Mouse (Mus musculus): ENCODE measurements around the gene Epm2aip1. TPM values are rescaled to one million over a fixed set of nuclear protein-coding genes. Genes with fewer than 3 reads are reported as not detected.

Epm2aip1 gene
- polyA plus RNA-seq, 1 experiment from 2014 or later, result 46.2 TPM

GRCm38 (mm10) chr9:111312442-111313141 lies 40.9 kb downstream of the Epm2aip1 start:
- Histone ChIP-seq H3K4me2 (ENCODE audit: low read length) (peak overlapping the region; percentile 85), H3K36me3 (ENCODE audit: control insufficient read depth, insufficient read depth, low read length) (no peaks in the 10 kb centered on the region), H3K9ac (ENCODE audit: low read depth, low read length) (peak overlapping the region; percentile 76), H3K27ac (ENCODE audit: low read depth, low read length) (peak overlapping the region; percentile 74), H3K27me3 (replicated peaks; ENCODE audit: control insufficient read depth, insufficient read depth, low read length) (peaks cover 25% of the 10 kb centered on the region), H3K4me3 (ENCODE audit: low read length) (peak overlapping the region; percentile 71), H3K4me1 (ENCODE audit: control insufficient read depth, insufficient read depth, low read depth, low read length) (peaks cover 8% of the 10 kb centered on the region), H3K9me3 (ENCODE audit: control insufficient read depth, low read length) (no peaks in the 10 kb centered on the region; the same call in 1 of the 2 replicates)
- under 1% methylated on average over 20 of the region's 59 CpGs for WGBS
- peak; percentile 69 for ATAC-seq

DNA sequence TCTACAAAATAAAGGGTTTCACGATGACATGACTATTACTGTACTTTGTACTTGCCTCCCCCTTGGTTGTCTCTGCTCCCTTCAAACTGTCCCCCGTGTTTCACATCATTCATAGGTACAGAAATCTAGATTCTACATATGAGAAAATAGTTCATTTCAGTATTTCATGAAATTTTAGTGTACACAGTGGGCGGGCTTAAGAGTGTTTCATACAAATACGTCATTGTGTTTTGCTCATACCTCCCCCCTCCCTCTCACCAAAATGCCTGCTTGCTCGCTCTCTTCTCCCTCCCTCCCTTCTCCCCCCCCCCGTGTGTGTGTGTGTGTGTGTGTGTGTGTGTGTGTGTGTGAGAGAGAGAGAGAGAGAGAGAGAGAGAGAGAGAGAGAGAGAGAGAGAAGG lies 41.6 kb downstream of the Epm2aip1 start:
- Histone ChIP-seq H3K27ac (ENCODE audit: low read depth, low read length) (no peak overlapping the region), H3K27me3 (replicated peaks; ENCODE audit: control insufficient read depth, insufficient read depth, low read length) (peaks cover 25% of the 10 kb centered on the region), H3K4me2 (ENCODE audit: low read length) (peak overlapping the region; percentile 85), H3K4me3 (ENCODE audit: low read length) (peak overlapping the region; percentile 71), H3K9me3 (ENCODE audit: control insufficient read depth, low read length) (no peaks in the 10 kb centered on the region; the same call in 1 of the 2 replicates), H3K36me3 (ENCODE audit: control insufficient read depth, insufficient read depth, low read length) (no peaks in the 10 kb centered on the region), H3K9ac (ENCODE audit: low read depth, low read length) (no peak overlapping the region), H3K4me1 (ENCODE audit: control insufficient read depth, insufficient read depth, low read depth, low read length) (peaks cover 8% of the 10 kb centered on the region)
- 12% methylated on average over 6 of the region's 6 CpGs for WGBS
- no peak for ATAC-seq

GRCm38 (mm10) chr9:111313793-111314192 lies 42.1 kb downstream of the Epm2aip1 start:
- peak overlapping the region; percentile 85 for H3K4me2 ChIP-seq (ENCODE audit: low read length)
- peaks cover 25% of the 10 kb centered on the region for H3K27me3 ChIP-seq (replicated peaks; ENCODE audit: control insufficient read depth, insufficient read depth, low read length)
- no peak overlapping the region for H3K27ac ChIP-seq (ENCODE audit: low read depth, low read length)
- H3K4me3 ChIP-seq (ENCODE audit: low read length), result no peak overlapping the region; the same call in 1 of the 2 replicates
- H3K9ac ChIP-seq (ENCODE audit: low read depth, low read length), result no peak overlapping the region
- no peak for ATAC-seq
- H3K9me3 ChIP-seq (ENCODE audit: control insufficient read depth, low read length), result no peaks in the 10 kb centered on the region; the same call in 1 of the 2 replicates
- peaks cover 8% of the 10 kb centered on the region for H3K4me1 ChIP-seq (ENCODE audit: control insufficient read depth, insufficient read depth, low read depth, low read length)
- H3K36me3 ChIP-seq (ENCODE audit: control insufficient read depth, insufficient read depth, low read length), result no peaks in the 10 kb centered on the region
- 29% methylated on average over 5 of the region's 5 CpGs for WGBS

GRCm38 (mm10) chr9:111314219-111314618 lies 42.5 kb downstream of the Epm2aip1 start:
- Histone ChIP-seq H3K4me2 (ENCODE audit: low read length) (no peak overlapping the region), H3K36me3 (ENCODE audit: control insufficient read depth, insufficient read depth, low read length) (no peaks in the 10 kb centered on the region), H3K9ac (ENCODE audit: low read depth, low read length) (no peak overlapping the region), H3K4me3 (ENCODE audit: low read length) (no peak overlapping the region), H3K4me1 (ENCODE audit: control insufficient read depth, insufficient read depth, low read depth, low read length) (peaks cover 8% of the 10 kb centered on the region), H3K9me3 (ENCODE audit: control insufficient read depth, low read length) (no peaks in the 10 kb centered on the region; the same call in 1 of the 2 replicates), H3K27me3 (replicated peaks; ENCODE audit: control insufficient read depth, insufficient read depth, low read length) (peaks cover 25% of the 10 kb centered on the region), H3K27ac (ENCODE audit: low read depth, low read length) (no peak overlapping the region)
- ATAC-seq, result no peak
- WGBS, result 41% methylated on average over 5 of the region's 5 CpGs

GRCm38 (mm10) chr9:111320912-111321311 lies 49.2 kb downstream of the Epm2aip1 start:
- no peak for ATAC-seq
- H3K9ac ChIP-seq (ENCODE audit: low read depth, low read length), result no peak overlapping the region
- H3K27me3 ChIP-seq (replicated peaks; ENCODE audit: control insufficient read depth, insufficient read depth, low read length), result no peaks in the 10 kb centered on the region
- no peaks in the 10 kb centered on the region for H3K4me1 ChIP-seq (ENCODE audit: control insufficient read depth, insufficient read depth, low read depth, low read length)
- no peaks in the 10 kb centered on the region for H3K36me3 ChIP-seq (ENCODE audit: control insufficient read depth, insufficient read depth, low read length)
- H3K27ac ChIP-seq (ENCODE audit: low read depth, low read length), result no peak overlapping the region
- no peak overlapping the region for H3K4me3 ChIP-seq (ENCODE audit: low read length)
- H3K4me2 ChIP-seq (ENCODE audit: low read length), result no peak overlapping the region
- 83% methylated on average over 4 of the region's 4 CpGs for WGBS
- no peaks in the 10 kb centered on the region for H3K9me3 ChIP-seq (ENCODE audit: control insufficient read depth, low read length)

DNA sequence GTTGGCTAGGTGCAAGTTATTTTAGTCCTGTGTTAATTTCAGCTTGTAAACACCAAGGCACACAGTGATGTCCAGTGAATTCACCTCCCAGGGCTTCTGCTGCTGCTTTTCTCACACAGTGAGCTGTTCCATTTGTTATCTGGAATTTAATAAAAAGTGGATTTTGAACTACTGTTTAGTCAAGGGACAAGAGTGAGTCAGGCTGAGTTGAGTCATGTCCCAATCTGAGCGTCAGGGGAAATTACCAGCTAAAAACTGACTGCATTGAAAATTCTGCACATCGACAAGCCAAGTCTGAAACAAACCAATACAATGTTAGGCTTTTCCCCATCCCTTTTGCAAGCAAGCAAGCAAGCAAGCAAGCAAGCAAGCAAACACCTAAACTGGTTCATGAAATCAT lies 53.2 kb downstream of the Epm2aip1 start:
- Histone ChIP-seq H3K9me3 (ENCODE audit: control insufficient read depth, low read length) (no peaks in the 10 kb centered on the region), H3K27me3 (replicated peaks; ENCODE audit: control insufficient read depth, insufficient read depth, low read length) (no peaks in the 10 kb centered on the region), H3K4me2 (ENCODE audit: low read length) (no peak overlapping the region), H3K4me3 (ENCODE audit: low read length) (no peak overlapping the region), H3K4me1 (ENCODE audit: control insufficient read depth, insufficient read depth, low read depth, low read length) (no peaks in the 10 kb centered on the region), H3K9ac (ENCODE audit: low read depth, low read length) (no peak overlapping the region), H3K36me3 (ENCODE audit: control insufficient read depth, insufficient read depth, low read length) (no peaks in the 10 kb centered on the region), H3K27ac (ENCODE audit: low read depth, low read length) (no peak overlapping the region)
- 77% methylated on average over 2 of the region's 2 CpGs for WGBS
- ATAC-seq, result no peak

Other genes starting within 250 kb of the Epm2aip1 start
- gene Ccrl2, start 214.4 kb upstream of the Epm2aip1 start, polyA plus RNA-seq (2015; fragmentation: Nextera tagmentation; extraction: Ambion mirVana), result 0.86 and 1.2 TPM in 2 replicates
- gene Lrrfip2, start 154.3 kb upstream of the Epm2aip1 start, polyA plus RNA-seq (2015; fragmentation: Nextera tagmentation; extraction: Ambion mirVana), result 46.5 and 47.1 TPM in 2 replicates
- gene Mlh1, start 138 bp upstream of the Epm2aip1 start, polyA plus RNA-seq (2015; fragmentation: Nextera tagmentation; extraction: Ambion mirVana), result 25.5 and 29.2 TPM in 2 replicates
- gene Trank1, start 39.8 kb downstream of the Epm2aip1 start, polyA plus RNA-seq (2015; fragmentation: Nextera tagmentation; extraction: Ambion mirVana), result 11.6 TPM in 2 replicates
- gene Dclk3, start 167.2 kb downstream of the Epm2aip1 start, polyA plus RNA-seq (2015; fragmentation: Nextera tagmentation; extraction: Ambion mirVana), result 6.8 and 8.0 TPM in 2 replicates